Mouse (Mus musculus): ENCODE data around the gene Glmp.
A peak's percentile ranks its signal among the peaks of the same experiment; 100 is the strongest.
"Not testable (repeated sequence)": the region's sequence is repeated elsewhere in the genome, so short reads cannot be mapped to it uniquely, and the experiment has no call there.

Gene Glmp

DNA sequence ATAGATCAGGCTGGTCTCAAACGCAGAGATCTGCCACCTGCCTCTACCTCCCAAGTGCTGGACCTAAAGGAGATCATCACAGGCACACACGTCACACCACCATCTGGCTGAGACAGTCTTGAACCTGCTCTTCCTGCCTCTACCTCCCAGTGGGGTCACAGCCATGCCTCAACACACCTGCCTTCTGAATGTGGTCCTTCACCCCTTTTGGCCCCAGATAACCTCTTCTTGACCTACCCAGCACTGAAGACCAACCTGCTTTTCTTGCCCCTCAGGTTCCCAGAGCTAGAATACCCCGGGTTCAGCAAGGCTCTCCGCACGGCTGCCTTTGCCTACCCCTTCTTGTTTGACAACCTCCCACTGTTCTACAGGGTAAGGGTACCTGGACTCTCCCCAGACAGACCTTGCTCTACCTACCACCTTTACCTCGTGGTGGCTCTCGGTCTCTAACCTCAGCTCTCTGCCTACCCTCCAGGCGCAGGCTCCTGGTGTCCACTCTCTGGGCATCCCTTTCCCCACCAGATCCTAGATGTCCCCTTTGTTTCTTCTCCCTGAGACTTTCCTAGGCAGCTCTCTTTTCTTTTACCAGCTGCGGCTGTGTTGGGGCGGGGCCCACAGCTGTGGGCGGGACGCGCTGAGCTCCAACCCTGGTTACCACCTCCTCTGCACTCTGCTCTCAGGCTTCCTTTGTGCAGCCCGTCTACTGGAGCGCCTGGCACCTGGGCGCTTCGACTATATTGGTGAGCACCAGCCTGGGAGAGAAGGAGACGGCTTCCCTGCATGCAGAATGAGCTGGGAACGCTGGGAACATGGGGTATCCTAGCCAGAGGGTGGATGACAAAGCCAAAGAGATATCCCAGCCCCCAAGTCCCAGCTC lies 51.2 kb downstream of the Glmp start:
- DNase-seq (ENCODE audit: extremely low spot score, low spot score), result peak; percentile 54

GRCm38 (mm10) chr3:88376644-88377043 lies 51.8 kb downstream of the Glmp start:
- not testable (repeated sequence) for DNase-seq (ENCODE audit: extremely low spot score, low spot score)

DNA sequence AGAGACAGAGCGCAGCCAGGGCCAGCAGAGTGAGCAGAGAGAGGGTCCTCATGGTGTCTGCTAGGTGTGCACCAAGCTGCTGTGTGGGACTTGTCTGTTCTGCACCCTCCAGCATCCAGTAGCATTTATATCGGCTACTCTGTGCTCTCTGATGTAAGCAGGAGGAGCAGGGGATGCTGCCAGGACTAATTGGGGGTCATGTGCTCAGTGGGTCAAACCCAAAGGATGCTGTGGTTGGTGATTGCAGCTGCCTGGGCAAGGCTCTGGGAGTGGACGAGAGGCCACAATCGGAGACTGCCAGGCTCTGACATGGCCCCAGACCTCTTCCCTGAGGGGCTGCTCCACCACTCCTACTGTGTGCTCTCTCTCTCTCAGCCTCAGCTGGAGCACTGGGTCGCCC lies 53.8 kb downstream of the Glmp start, which contains the start of gene Bglap2:
Bglap2 (minus strand) TSS at position 101 of the 400 bp plus-strand sequence.
- not testable (repeated sequence) for DNase-seq (ENCODE audit: extremely low spot score, low spot score)

Measured in neural tube, embryonic 10.5 days (tissue).